Mouse (Mus musculus) intestine, embryonic 15.5 days (tissue): ENCODE data around the gene Snrnp40. TPM values are rescaled to one million over a fixed set of nuclear protein-coding genes. Genes with fewer than 3 reads are reported as not detected.

Experiments used
- ATAC-seq: fragments of 200-750 bp; cut with Nextera tagmentation; 2 replicates; pipeline ENCODE4 v1.8.0; 2017; ENCODE audit warnings: moderate TSS enrichment, moderate library complexity
- H3K27ac ChIP-seq: fragments of 300-500 bp; sonication (generic); 2 replicates; pipeline ENCODE4 v1.5.1; 2015; ENCODE audit warnings: mild to moderate bottlenecking, inconsistent platforms
- H3K27me3 ChIP-seq: fragments of 300-500 bp; sonication (generic); replicated peaks from 2 replicates; pipeline ENCODE4 v1.6.1; 2015; ENCODE audit warnings: inconsistent platforms
- H3K36me3 ChIP-seq: fragments of 300-500 bp; sonication (generic); 2 replicates; pipeline ENCODE4 v1.6.1; 2015; ENCODE audit warnings: inconsistent platforms
- H3K4me1 ChIP-seq: fragments of 300-500 bp; sonication (generic); replicated peaks from 2 replicates; pipeline ENCODE4 v1.6.1; 2015; ENCODE audit warnings: inconsistent platforms
- H3K4me2 ChIP-seq: fragments of 300-500 bp; sonication (generic); replicated peaks from 2 replicates; pipeline ENCODE4 v1.6.1; 2015; ENCODE audit warnings: mild to moderate bottlenecking, inconsistent platforms
- H3K4me3 ChIP-seq: fragments of 300-500 bp; sonication (generic); replicated peaks from 2 replicates; pipeline ENCODE4 v1.5.1; 2015; ENCODE audit warnings: inconsistent platforms
- H3K9ac ChIP-seq: fragments of 300-500 bp; sonication (generic); 2 replicates; pipeline ENCODE4 v1.6.1; 2015; ENCODE audit warnings: inconsistent platforms
- H3K9me3 ChIP-seq: fragments of 300-500 bp; sonication (generic); 2 replicates; pipeline ENCODE4 v1.6.1; 2016; ENCODE audit warnings: inconsistent platforms
- WGBS: fragments of 180-500 bp; shearing (Covaris S2); methylation state at CpG from one replicate; pipeline ENCODE4 v1.1.7; 2015; 5-methylcytosine and 5-hydroxymethylcytosine counted together
- polyA plus RNA-seq: library from polyadenylated mRNA; unstranded; fragments of >200 nt; fragmentation: Nextera tagmentation; extraction: Ambion mirVana; gene quantifications from 2 replicates; pipeline ENCODE4 v1.2.1, GENCODE M21; 2015

Gene Snrnp40
- polyA plus RNA-seq, 1 experiment from 2014 or later, result 139 TPM

GRCm38 (mm10) chr4:130389496-130389895, 29.6 kb downstream of the Snrnp40 start:
- H3K4me3 ChIP-seq, result no peak overlapping the region
- no peaks in the 10 kb centered on the region; the same call in 1 of the 2 replicates for H3K4me1 ChIP-seq
- 71% methylated on average over 6 of the region's 6 CpGs for WGBS
- H3K36me3 ChIP-seq, result peaks cover 20% of the 10 kb centered on the region
- H3K27me3 ChIP-seq, result no peaks in the 10 kb centered on the region
- no peak overlapping the region for H3K27ac ChIP-seq
- no peak overlapping the region for H3K4me2 ChIP-seq
- ATAC-seq, result no peak
- no peak overlapping the region for H3K9ac ChIP-seq
- H3K9me3 ChIP-seq, result no peaks in the 10 kb centered on the region

GRCm38 (mm10) chr4:130389927-130390326, 30.0 kb downstream of the Snrnp40 start:
- peaks cover 16% of the 10 kb centered on the region for H3K36me3 ChIP-seq
- H3K4me1 ChIP-seq, result no peaks in the 10 kb centered on the region; the same call in 1 of the 2 replicates

GRCm38 (mm10) chr4:130391265-130391664, 31.3 kb downstream of the Snrnp40 start:
- peaks cover 12% of the 10 kb centered on the region for H3K36me3 ChIP-seq
- no peaks in the 10 kb centered on the region; the same call in 1 of the 2 replicates for H3K4me1 ChIP-seq
- WGBS, result 75% methylated on average over 3 of the region's 3 CpGs
- no peak overlapping the region for H3K4me3 ChIP-seq
- no peak overlapping the region for H3K4me2 ChIP-seq
- no peaks in the 10 kb centered on the region for H3K9me3 ChIP-seq
- H3K9ac ChIP-seq, result no peak overlapping the region
- no peak for ATAC-seq
- H3K27ac ChIP-seq, result no peak overlapping the region
- no peaks in the 10 kb centered on the region for H3K27me3 ChIP-seq

More at GRCm38 (mm10) chr4:130389927-130390326, 30.0 kb downstream of the Snrnp40 start:
- ATAC-seq, result peak; percentile 63; the same call in 1 of the 2 replicates
- H3K4me2 ChIP-seq, result no peak overlapping the region
- no peaks in the 10 kb centered on the region for H3K27me3 ChIP-seq
- no peak overlapping the region for H3K27ac ChIP-seq
- H3K9ac ChIP-seq, result no peak overlapping the region
- no peaks in the 10 kb centered on the region for H3K9me3 ChIP-seq
- no peak overlapping the region for H3K4me3 ChIP-seq
- 66% methylated on average over 7 of the region's 7 CpGs for WGBS

Other genes starting within 250 kb of the Snrnp40 start
- 0.24 and 0.37 TPM in 2 replicates for gene Hcrtr1, start 220.8 kb upstream of the Snrnp40 start, polyA plus RNA-seq
- 65.6 and 72.9 TPM in 2 replicates for gene Tinagl1, start 185.0 kb upstream of the Snrnp40 start, polyA plus RNA-seq
- gene Gm853, start 137.7 kb upstream of the Snrnp40 start, polyA plus RNA-seq, result not detected in 2 replicates
- gene Serinc2, start 80.9 kb upstream of the Snrnp40 start, polyA plus RNA-seq, result 20.0 and 21.0 TPM in 2 replicates
- 5.4 and 6.1 TPM in 2 replicates for gene Fabp3, start 51.5 kb upstream of the Snrnp40 start, polyA plus RNA-seq
- not detected in 2 replicates for gene Gm10570, start 51.5 kb upstream of the Snrnp40 start, polyA plus RNA-seq
- gene Zcchc17, start 189 bp upstream of the Snrnp40 start, polyA plus RNA-seq, result 60.8 and 66.4 TPM in 2 replicates
- 1.1 and 1.2 TPM in 2 replicates for gene Nkain1, start 214.0 kb downstream of the Snrnp40 start, polyA plus RNA-seq